Mouse (Mus musculus): ENCODE data around the gene Wdr17. TPM values are rescaled to one million over a fixed set of nuclear protein-coding genes. Genes with fewer than 3 reads are reported as not detected.

Wdr17 gene
- polyA plus RNA-seq (2017; shearing (Covaris generic)) = not detected

GRCm38 (mm10) chr8:54886987-54887785 lies at the start of gene Wdr17:
Wdr17 (minus strand) TSS chr8:54887184.

GRCm38 (mm10) chr8:54600671-54601251 lies 286.2 kb downstream of the Wdr17 start, which contains the start of gene Spata4:
Spata4 (plus strand) TSS chr8:54600781.

Other genes with a start within 250 kb of the Wdr17 start
- not detected for gene Gpm6a, start 67.7 kb upstream of the Wdr17 start, polyA plus RNA-seq (2017; shearing (Covaris generic))

All from inflammation-experienced regulatory T-cells, adult 16 weeks (primary cell).